Mouse (Mus musculus): ENCODE results near the gene Prl2c3.
"Not testable (repeated sequence)": the region's sequence is repeated elsewhere in the genome, so short reads cannot be mapped to it uniquely, and the experiment has no call there.

GRCm38 (mm10) chr13:12848254-12848653, 48.4 kb upstream of the Prl2c3 start:
- not testable (repeated sequence) for TF ChIP-seq CTCF, EP300 (IDR thresholded peaks at IDR 0.05; ENCODE audit: low read depth)
